Mouse (Mus musculus) limb, embryonic 14.5 days (tissue): Measurements from ENCODE around the gene Gm20388. TPM values are rescaled to one million over a fixed set of nuclear protein-coding genes. Genes with fewer than 3 reads are reported as not detected.
"Not testable (repeated sequence)": the region's sequence is repeated elsewhere in the genome, so short reads cannot be mapped to it uniquely, and the experiment has no call there.

Source experiments
- ATAC-seq: fragments of 200-750 bp; cut with Nextera tagmentation; 2 replicates; pipeline ENCODE4 v1.8.0; 2017; ENCODE audit warnings: low read depth, moderate number of reproducible peaks, moderate TSS enrichment; ENCODE audit not compliant: low FRiP score
- DNase-seq: peaks from one replicate; pipeline ENCODE4 v3.0.0-alpha.2; 2015; ENCODE audit warnings: low spot score
- H3K27ac ChIP-seq: fragments of 300-500 bp; sonication (generic); replicated peaks from 2 replicates; pipeline ENCODE4 v1.5.1; 2014; ENCODE audit warnings: low read depth, mild to moderate bottlenecking, low read length, moderate library complexity, mixed read lengths
- H3K27me3 ChIP-seq: fragments of 300-500 bp; sonication (generic); 2 replicates; pipeline ENCODE4 v1.6.1; 2014; ENCODE audit warnings: low read length, mixed read lengths; ENCODE audit not compliant: control insufficient read depth, insufficient read depth
- H3K36me3 ChIP-seq: fragments of 300-500 bp; sonication (generic); 2 replicates; pipeline ENCODE4 v1.6.1; 2014; ENCODE audit warnings: mild to moderate bottlenecking, low read length, moderate library complexity, mixed read lengths; ENCODE audit not compliant: control insufficient read depth, insufficient read depth
- H3K4me1 ChIP-seq: fragments of 300-500 bp; sonication (generic); 2 replicates; pipeline ENCODE4 v1.6.1; 2014; ENCODE audit warnings: antibody characterized with exemption, low read length, mixed read lengths; ENCODE audit not compliant: control insufficient read depth, insufficient read depth
- H3K4me2 ChIP-seq: fragments of 300-500 bp; sonication (generic); replicated peaks from 2 replicates; pipeline ENCODE4 v1.6.1; 2014; ENCODE audit warnings: low read depth, mild to moderate bottlenecking, low read length, moderate library complexity; ENCODE audit not compliant: severe bottlenecking
- H3K4me3 ChIP-seq: fragments of 300-500 bp; sonication (generic); replicated peaks from 2 replicates; pipeline ENCODE4 v1.5.1; 2014; ENCODE audit warnings: low read length
- H3K9ac ChIP-seq: fragments of 300-500 bp; sonication (generic); 2 replicates; pipeline ENCODE4 v1.6.1; 2014; ENCODE audit warnings: mild to moderate bottlenecking, low read depth, low read length, moderate library complexity; ENCODE audit not compliant: severe bottlenecking
- H3K9me3 ChIP-seq: fragments of 300-500 bp; sonication (generic); 2 replicates; pipeline ENCODE4 v1.6.1; 2016; ENCODE audit warnings: low read length; ENCODE audit not compliant: control insufficient read depth
- POLR2A ChIP-seq: fragments of 200-500 bp; IDR thresholded peaks from 2 replicates; pipeline ENCODE4 v1.8.0; 2012; ENCODE audit warnings: inconsistent platforms, mild to moderate bottlenecking, moderate library complexity, borderline replicate concordance; ENCODE audit not compliant: insufficient read depth, insufficient read length; ENCODE audit errors: extremely low read depth
- WGBS: fragments of 180-500 bp; shearing (Covaris S2); extraction: QIAGEN DNeasy Blood & Tissue Kit; methylation state at CpG from one replicate; pipeline ENCODE4 v1.1.7; 2014; 5-methylcytosine and 5-hydroxymethylcytosine counted together
- polyA plus RNA-seq, 2 experiments: library from polyadenylated mRNA; depleted of rRNA in 1 of 2; stranded (reverse) in 1 of 2; unstranded in 1 of 2; fragments of >200 nt; fragmentation: Nextera tagmentation in 1 of 2; extraction: Ambion mirVana in 1 of 2; gene quantifications; 2 replicates each; pipeline versions ENCODE4 v1.2.1 to v1.2.3; 2012 to 2014

Gene Gm20388
- polyA plus RNA-seq, 2 experiments, result 1.9 to 49.9 TPM

- DNase-seq, result peak; percentile 40
- no peak overlapping the region for H3K27ac ChIP-seq
- no peak for TF ChIP-seq POLR2A
- H3K36me3 ChIP-seq, result no peaks in the 10 kb centered on the region
- H3K9me3 ChIP-seq, result no peaks in the 10 kb centered on the region
- peak overlapping the region; percentile 29; the same call in 1 of the 2 replicates for H3K9ac ChIP-seq
- peaks cover 16% of the 10 kb centered on the region for H3K4me1 ChIP-seq
- ATAC-seq, result peak; percentile 47; the same call in 1 of the 2 replicates
- H3K4me2 ChIP-seq, result peak overlapping the region; percentile 22; the same call in 1 of the 2 replicates
- 5% methylated on average over 25 of the region's 25 CpGs for WGBS
- H3K27me3 ChIP-seq, result no peaks in the 10 kb centered on the region; the same call in 1 of the 2 replicates
- no peak overlapping the region; the same call in 1 of the 2 replicates for H3K4me3 ChIP-seq
Observed at GRCm38 (mm10) chr8:121310976-121311819, 1400.6 kb downstream of the Gm20388 start.

GRCm38 (mm10) chr8:121313458-121313857 is 1402.8 kb downstream of the Gm20388 start:
- ATAC-seq, result no peak
- 24% methylated on average over 6 of the region's 6 CpGs for WGBS

GRCm38 (mm10) chr8:121314036-121314435 is 1403.4 kb downstream of the Gm20388 start:
- DNase-seq (no peak), ATAC-seq (no peak)
- Histone ChIP-seq H3K36me3 (no peaks in the 10 kb centered on the region), H3K9me3 (no peaks in the 10 kb centered on the region), H3K9ac (no peak overlapping the region), H3K4me3 (no peak overlapping the region), H3K27ac (no peak overlapping the region), H3K4me1 (peaks cover 14% of the 10 kb centered on the region), H3K27me3 (no peaks in the 10 kb centered on the region), H3K4me2 (no peak overlapping the region)
- WGBS, result 60% methylated on average over 5 of the region's 5 CpGs
- no peak for TF ChIP-seq POLR2A

More at GRCm38 (mm10) chr8:121313458-121313857, 1402.8 kb downstream of the Gm20388 start:
- no peak for TF ChIP-seq POLR2A
- no peak overlapping the region for H3K27ac ChIP-seq
- H3K9ac ChIP-seq, result no peak overlapping the region
- H3K4me1 ChIP-seq, result peaks cover 14% of the 10 kb centered on the region
- DNase-seq, result no peak
- no peaks in the 10 kb centered on the region for H3K9me3 ChIP-seq
- H3K27me3 ChIP-seq, result no peaks in the 10 kb centered on the region
- no peak overlapping the region for H3K4me2 ChIP-seq
- no peak overlapping the region for H3K4me3 ChIP-seq
- H3K36me3 ChIP-seq, result no peaks in the 10 kb centered on the region

GRCm38 (mm10) chr8:121315569-121315968 is 1404.9 kb downstream of the Gm20388 start:
- Histone ChIP-seq H3K27ac (no peak overlapping the region), H3K9ac (no peak overlapping the region), H3K36me3 (no peaks in the 10 kb centered on the region), H3K27me3 (no peaks in the 10 kb centered on the region), H3K4me3 (no peak overlapping the region), H3K4me2 (no peak overlapping the region), H3K9me3 (no peaks in the 10 kb centered on the region), H3K4me1 (peaks cover 11% of the 10 kb centered on the region)
- no peak for TF ChIP-seq POLR2A
- ATAC-seq (no peak), DNase-seq (no peak)
- 37% methylated on average over 3 of the region's 3 CpGs for WGBS

- ATAC-seq (no peak), DNase-seq (no peak)
- 34% methylated on average over 9 of the region's 18 CpGs for WGBS
- no peaks in the 10 kb centered on the region for H3K27me3 ChIP-seq
- H3K27ac ChIP-seq, result no peak overlapping the region
- H3K9me3 ChIP-seq, result no peaks in the 10 kb centered on the region
- no peak for TF ChIP-seq POLR2A
- H3K9ac ChIP-seq, result no peak overlapping the region
- H3K36me3 ChIP-seq, result no peaks in the 10 kb centered on the region
- no peak overlapping the region for H3K4me3 ChIP-seq
- H3K4me2 ChIP-seq, result no peak overlapping the region
- H3K4me1 ChIP-seq, result peaks cover 7% of the 10 kb centered on the region
Observed at GRCm38 (mm10) chr8:121316009-121316408, 1405.4 kb downstream of the Gm20388 start.

- not testable (repeated sequence) for ATAC-seq, H3K4me1 ChIP-seq, H3K9ac ChIP-seq, H3K27me3 ChIP-seq, H3K4me3 ChIP-seq, H3K36me3 ChIP-seq, H3K9me3 ChIP-seq, H3K27ac ChIP-seq, DNase-seq, H3K4me2 ChIP-seq
- WGBS, result no CpG with 5 or more reads among the region's 19 CpGs
Observed at GRCm38 (mm10) chr8:121318756-121319155, 1408.1 kb downstream of the Gm20388 start.
